Mouse (Mus musculus) heart, postnatal 0 days (tissue): Measurements from ENCODE around the gene Jun.

Source experiments
- CTCF ChIP-seq: IDR thresholded peaks from 2 replicates; pipeline ENCODE4 v1.5.1; 2016; ENCODE audit warnings: antibody characterized with exemption, control low read depth, low read depth
- EP300 ChIP-seq: IDR thresholded peaks from 2 replicates; pipeline ENCODE4 v1.6.1; 2016; ENCODE audit warnings: antibody characterized with exemption, low read depth

DNA sequence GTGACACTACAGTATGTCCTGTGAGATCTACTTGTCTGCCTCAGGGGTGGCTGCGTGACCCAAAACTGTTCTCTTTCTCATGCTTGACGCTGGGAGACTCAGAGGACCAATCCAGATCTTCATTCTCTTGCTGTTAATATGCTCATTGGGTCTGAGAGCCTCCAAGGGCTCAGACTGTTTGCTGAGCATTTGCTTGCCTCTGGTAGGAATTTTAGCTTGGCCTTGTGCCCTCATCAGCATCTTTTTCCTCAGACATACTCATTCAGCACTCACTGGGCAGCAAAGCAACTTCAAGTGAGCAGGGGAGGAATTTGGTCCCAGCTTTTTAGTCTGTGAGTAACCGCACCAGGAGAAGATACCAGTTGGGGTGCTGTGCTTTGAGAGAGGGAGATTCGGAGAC is 40.5 kb upstream of the Jun start:
- TF ChIP-seq CTCF (no peak), EP300 (no peak)
